Mouse (Mus musculus) cortical plate, adult 2 months (tissue): Measurements from ENCODE around the gene Lmf1.

ENCODE experiments used
- CTCF ChIP-seq: fragments of 200-500 bp; IDR thresholded peaks from 2 replicates; pipeline ENCODE4 v1.5.1; 2011; ENCODE audit warnings: mild to moderate bottlenecking, control low read depth, low read length; ENCODE audit not compliant: insufficient read depth; ENCODE audit errors: extremely low read depth
- POLR2A ChIP-seq: fragments of 200-500 bp; IDR thresholded peaks from 2 replicates; pipeline ENCODE4 v1.6.1; 2011; ENCODE audit warnings: mild to moderate bottlenecking, low read length, control low read depth; ENCODE audit not compliant: insufficient read depth; ENCODE audit errors: extremely low read depth

- TF ChIP-seq CTCF (no peak), POLR2A (no peak)
Measured at GRCm38 (mm10) chr17:25635387-25635786, 56.5 kb downstream of the Lmf1 start.
